Mouse (Mus musculus): Measurements from ENCODE around the gene Frmd6. TPM values are rescaled to one million over a fixed set of nuclear protein-coding genes. Genes with fewer than 3 reads are reported as not detected.

Frmd6 gene
- total RNA-seq (2021): 10 to 100 TPM; 20.7 to 20.9 TPM

- peak; percentile 88 to 89 for DNase-seq
Measured at GRCm38 (mm10) chr12:70824729-70825650, at the start of gene Frmd6. Gene Frmd6, plus strand, starts transcription at chr12:70825514.

- DNase-seq: no peak
Measured at GRCm38 (mm10) chr12:70775609-70776008, 49.7 kb upstream of the Frmd6 start.

- no peak for DNase-seq
Measured at GRCm38 (mm10) chr12:70776683-70777082, 48.6 kb upstream of the Frmd6 start.

- DNase-seq: no peak
Measured at GRCm38 (mm10) chr12:70777466-70777865, 47.8 kb upstream of the Frmd6 start.

GRCm38 (mm10) chr12:70777866-70778265 is 47.4 kb upstream of the Frmd6 start:
- DNase-seq: no peak

GRCm38 (mm10) chr12:70778271-70778670 is 47.0 kb upstream of the Frmd6 start:
- DNase-seq: no peak

- DNase-seq: no peak
Measured at GRCm38 (mm10) chr12:70778724-70779123, 46.6 kb upstream of the Frmd6 start.

- no peak for DNase-seq
Measured at GRCm38 (mm10) chr12:70783049-70783448, 42.3 kb upstream of the Frmd6 start.

- DNase-seq: no peak
Measured at GRCm38 (mm10) chr12:70783475-70784239, 41.7 kb upstream of the Frmd6 start.

- DNase-seq: no peak
Measured at GRCm38 (mm10) chr12:70784240-70784705, 41.0 kb upstream of the Frmd6 start.

- DNase-seq: no peak
Measured at GRCm38 (mm10) chr12:70789341-70789740, 36.0 kb upstream of the Frmd6 start.

- DNase-seq: no peak
Measured at GRCm38 (mm10) chr12:70793291-70793690, 32.0 kb upstream of the Frmd6 start.

- no peak for DNase-seq
Measured at GRCm38 (mm10) chr12:70794543-70795388, 30.5 kb upstream of the Frmd6 start.

- DNase-seq: no peak
Measured at GRCm38 (mm10) chr12:70795389-70795711, 30.0 kb upstream of the Frmd6 start.

GRCm38 (mm10) chr12:70798496-70798895 is 26.8 kb upstream of the Frmd6 start:
- no peak for DNase-seq

- no peak for DNase-seq
Measured at GRCm38 (mm10) chr12:70799231-70800002, 25.9 kb upstream of the Frmd6 start.

- DNase-seq: no peak
Measured at GRCm38 (mm10) chr12:70800086-70800485, 25.2 kb upstream of the Frmd6 start.

GRCm38 (mm10) chr12:70801361-70801760 is 24.0 kb upstream of the Frmd6 start:
- no peak for DNase-seq

GRCm38 (mm10) chr12:70803494-70803893 is 21.8 kb upstream of the Frmd6 start:
- DNase-seq: no peak

- no peak for DNase-seq
Measured at GRCm38 (mm10) chr12:70804989-70805388, 20.3 kb upstream of the Frmd6 start.

GRCm38 (mm10) chr12:70807543-70807942 is 17.8 kb upstream of the Frmd6 start:
- no peak for DNase-seq

- DNase-seq: no peak
Measured at GRCm38 (mm10) chr12:70807975-70808374, 17.3 kb upstream of the Frmd6 start.
